Mouse (Mus musculus): ENCODE measurements around the gene Cntd1. TPM values are rescaled to one million over a fixed set of nuclear protein-coding genes. Genes with fewer than 3 reads are reported as not detected.
"Not testable (repeated sequence)": the region's sequence is repeated elsewhere in the genome, so short reads cannot be mapped to it uniquely, and the experiment has no call there.

Gene Cntd1
- polyA plus RNA-seq, 1 experiment from 2014 or later = 0.83 TPM

DNA sequence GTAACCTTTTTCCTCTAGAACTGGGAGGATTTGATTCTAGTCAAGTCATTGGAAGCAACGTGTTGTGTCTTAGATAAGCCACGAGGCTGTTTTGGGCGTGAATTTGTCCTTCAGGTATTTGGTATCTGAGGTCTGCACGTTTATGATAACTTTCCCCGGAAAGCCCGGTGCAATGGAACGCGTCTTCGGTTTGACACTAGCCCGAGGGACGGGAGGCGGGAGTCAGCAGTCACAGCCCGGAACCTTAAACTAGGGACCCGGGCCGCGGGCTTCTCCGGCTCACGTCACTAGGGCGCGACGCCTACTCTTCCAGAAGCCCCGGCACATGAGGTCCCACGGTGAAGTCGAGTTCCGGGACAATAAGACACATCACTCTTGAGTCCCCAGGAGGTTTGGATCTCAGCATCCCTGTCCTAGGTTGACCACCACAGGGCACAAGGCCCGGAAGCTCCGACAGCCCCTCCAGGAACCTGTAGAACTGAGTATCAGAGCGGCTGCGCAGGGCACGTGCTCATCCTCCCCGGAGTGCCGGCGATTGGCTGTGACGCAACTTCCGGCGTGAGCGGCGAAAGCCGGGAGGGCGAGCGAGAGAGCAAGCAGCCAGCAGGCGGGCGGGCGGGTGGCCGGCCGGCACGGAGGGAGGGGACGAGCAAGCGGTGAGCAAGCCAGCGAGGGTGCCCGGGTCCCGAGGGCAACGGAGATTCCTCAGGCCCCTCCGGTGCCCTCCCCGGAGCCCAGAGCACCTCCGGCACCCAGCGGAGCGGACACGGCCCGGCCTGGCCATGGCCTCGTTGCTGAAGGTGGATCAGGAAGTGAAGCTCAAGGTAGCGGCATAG, 37.1 kb downstream of the Cntd1 start, which contains the start of gene Psme3:
Gene Psme3, plus strand, starts transcription at position 549 of the 836 bp plus-strand sequence.
- WGBS = under 1% methylated on average over 62 of the region's 62 CpGs
- Histone ChIP-seq H3K4me2 (ENCODE audit: low read length) (peak within 1 kb of the TSS; percentile 98), H3K9me3 (ENCODE audit: control insufficient read depth, low read length) (no peaks in the 10 kb centered on the region), H3K4me1 (ENCODE audit: control insufficient read depth, insufficient read depth, low read depth, low read length) (peaks cover 15% of the 10 kb centered on the region), H3K9ac (ENCODE audit: low read depth, low read length) (peak within 1 kb of the TSS; percentile 73), H3K36me3 (ENCODE audit: control insufficient read depth, insufficient read depth, low read length) (peaks cover 9% of the 10 kb centered on the region; the same call in 1 of the 2 replicates), H3K4me3 (ENCODE audit: low read length) (peak within 1 kb of the TSS; percentile 59), H3K27me3 (replicated peaks; ENCODE audit: control insufficient read depth, insufficient read depth, low read length) (no peaks in the 10 kb centered on the region), H3K27ac (ENCODE audit: low read depth, low read length) (peak within 1 kb of the TSS; percentile 83)
- peak; percentile 95 for ATAC-seq

DNA sequence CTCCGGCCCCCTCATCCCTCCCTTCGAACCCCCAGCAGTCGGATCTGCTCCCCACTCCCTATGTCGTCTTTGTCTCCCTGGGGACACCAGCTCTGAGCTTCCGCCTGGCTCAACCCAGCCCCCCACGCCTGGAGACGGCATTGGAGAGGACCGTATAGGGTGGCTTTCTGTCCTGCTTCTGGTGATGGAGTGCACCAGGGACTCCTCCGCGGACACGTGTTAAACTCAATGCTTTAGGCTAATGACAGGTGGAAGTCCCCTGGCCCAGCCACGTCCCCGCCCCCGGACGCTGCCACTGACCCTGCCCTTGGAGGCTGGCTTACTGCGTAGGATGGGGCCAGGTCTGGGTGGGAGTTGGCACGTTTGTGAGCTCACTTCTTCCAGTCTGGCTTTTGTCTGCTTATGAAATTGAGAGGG, 37.7 kb downstream of the Cntd1 start:
- no peaks in the 10 kb centered on the region for H3K9me3 ChIP-seq (ENCODE audit: control insufficient read depth, low read length)
- ATAC-seq = peak; percentile 66
- H3K4me2 ChIP-seq (ENCODE audit: low read length) = peak overlapping the region; percentile 98
- H3K27ac ChIP-seq (ENCODE audit: low read depth, low read length) = peak overlapping the region; percentile 83
- peaks cover 15% of the 10 kb centered on the region for H3K4me1 ChIP-seq (ENCODE audit: control insufficient read depth, insufficient read depth, low read depth, low read length)
- H3K27me3 ChIP-seq (replicated peaks; ENCODE audit: control insufficient read depth, insufficient read depth, low read length) = no peaks in the 10 kb centered on the region
- peak overlapping the region; percentile 59 for H3K4me3 ChIP-seq (ENCODE audit: low read length)
- peak overlapping the region; percentile 73 for H3K9ac ChIP-seq (ENCODE audit: low read depth, low read length)
- H3K36me3 ChIP-seq (ENCODE audit: control insufficient read depth, insufficient read depth, low read length) = peaks cover 15% of the 10 kb centered on the region
- under 1% methylated on average over 17 of the region's 17 CpGs for WGBS

DNA sequence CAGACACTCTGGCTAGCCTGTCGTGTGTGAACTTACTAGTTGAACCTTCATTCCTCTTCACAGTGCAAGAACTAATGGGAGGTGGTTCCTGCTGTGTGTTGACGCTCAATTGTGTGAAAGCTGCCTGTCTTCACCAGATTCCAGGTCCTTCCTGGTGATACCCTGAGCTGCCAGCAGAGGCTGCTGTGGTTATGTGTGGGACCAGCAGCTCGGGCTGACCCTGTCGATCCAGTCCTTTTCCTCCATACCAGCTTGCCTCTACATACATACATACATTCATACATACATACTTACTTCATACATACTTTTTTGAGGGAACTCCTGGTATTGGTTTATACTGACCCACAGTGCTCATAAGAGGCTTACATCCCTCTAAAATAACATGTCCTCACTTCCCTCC, 44.8 kb downstream of the Cntd1 start:
- Histone ChIP-seq H3K9me3 (ENCODE audit: control insufficient read depth, low read length) (no peaks in the 10 kb centered on the region), H3K27ac (ENCODE audit: low read depth, low read length) (no peak overlapping the region), H3K9ac (ENCODE audit: low read depth, low read length) (no peak overlapping the region), H3K4me3 (ENCODE audit: low read length) (no peak overlapping the region), H3K4me1 (ENCODE audit: control insufficient read depth, insufficient read depth, low read depth, low read length) (no peaks in the 10 kb centered on the region), H3K36me3 (ENCODE audit: control insufficient read depth, insufficient read depth, low read length) (peaks cover 33% of the 10 kb centered on the region), H3K27me3 (replicated peaks; ENCODE audit: control insufficient read depth, insufficient read depth, low read length) (no peaks in the 10 kb centered on the region), H3K4me2 (ENCODE audit: low read length) (no peak overlapping the region)
- peak; percentile 79 for ATAC-seq
- 15% methylated on average over 4 of the region's 4 CpGs for WGBS

DNA sequence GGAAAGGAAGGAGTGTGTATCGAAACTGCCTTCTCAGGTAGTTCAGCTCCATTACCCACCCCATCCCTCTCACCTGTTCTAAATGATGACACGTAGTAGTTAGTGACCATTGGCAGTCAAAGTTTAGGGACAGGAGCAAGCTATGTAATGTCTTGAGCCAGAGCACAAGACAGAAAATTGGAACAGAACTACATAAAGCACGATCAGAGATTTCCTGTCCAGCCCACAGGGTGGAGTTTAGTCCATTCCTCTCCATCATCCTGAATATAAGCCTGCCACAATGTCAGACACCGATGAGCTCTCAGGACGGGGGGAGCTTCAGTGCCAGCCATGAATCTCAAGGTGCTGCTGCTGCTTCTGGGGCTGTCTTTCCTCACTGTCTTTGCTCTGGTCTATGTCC, 46.0 kb downstream of the Cntd1 start, which contains the start of gene Aoc2:
Gene Aoc2, plus strand, starts transcription at position 301 of the 400 bp plus-strand sequence.
- H3K4me3 ChIP-seq (ENCODE audit: low read length) = no peak within 1 kb of the TSS
- 92% methylated on average over 5 of the region's 5 CpGs for WGBS
- peaks cover 29% of the 10 kb centered on the region for H3K36me3 ChIP-seq (ENCODE audit: control insufficient read depth, insufficient read depth, low read length)
- no peak within 1 kb of the TSS for H3K27ac ChIP-seq (ENCODE audit: low read depth, low read length)
- H3K9ac ChIP-seq (ENCODE audit: low read depth, low read length) = no peak within 1 kb of the TSS
- H3K4me1 ChIP-seq (ENCODE audit: control insufficient read depth, insufficient read depth, low read depth, low read length) = no peaks in the 10 kb centered on the region
- ATAC-seq = no peak
- no peak within 1 kb of the TSS for H3K4me2 ChIP-seq (ENCODE audit: low read length)
- no peaks in the 10 kb centered on the region for H3K27me3 ChIP-seq (replicated peaks; ENCODE audit: control insufficient read depth, insufficient read depth, low read length)
- H3K9me3 ChIP-seq (ENCODE audit: control insufficient read depth, low read length) = no peaks in the 10 kb centered on the region

DNA sequence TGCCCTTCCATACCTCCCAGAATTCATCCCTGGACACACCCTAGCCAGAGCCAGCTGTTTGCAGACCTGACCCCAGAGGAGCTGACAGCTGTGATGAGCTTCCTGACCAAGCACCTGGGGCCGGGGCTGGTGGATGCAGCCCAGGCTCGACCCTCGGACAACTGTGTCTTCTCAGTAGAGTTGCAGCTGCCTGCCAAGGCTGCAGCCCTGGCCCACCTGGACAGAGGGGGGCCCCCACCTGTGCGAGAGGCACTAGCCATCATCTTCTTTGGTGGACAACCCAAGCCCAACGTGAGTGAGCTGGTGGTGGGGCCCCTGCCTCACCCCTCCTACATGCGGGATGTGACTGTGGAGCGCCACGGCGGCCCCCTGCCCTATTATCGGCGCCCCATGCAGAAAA, 46.4 kb downstream of the Cntd1 start:
- H3K9ac ChIP-seq (ENCODE audit: low read depth, low read length); H3K9me3 ChIP-seq (ENCODE audit: control insufficient read depth, low read length); H3K27me3 ChIP-seq (replicated peaks; ENCODE audit: control insufficient read depth, insufficient read depth, low read length); H3K4me2 ChIP-seq (ENCODE audit: low read length); H3K27ac ChIP-seq (ENCODE audit: low read depth, low read length); H3K4me3 ChIP-seq (ENCODE audit: low read length); ATAC-seq; H3K4me1 ChIP-seq (ENCODE audit: control insufficient read depth, insufficient read depth, low read depth, low read length): not testable (repeated sequence)
- H3K36me3 ChIP-seq (ENCODE audit: control insufficient read depth, insufficient read depth, low read length) = peaks cover 28% of the 10 kb centered on the region
- 94% methylated on average over 11 of the region's 11 CpGs for WGBS

DNA sequence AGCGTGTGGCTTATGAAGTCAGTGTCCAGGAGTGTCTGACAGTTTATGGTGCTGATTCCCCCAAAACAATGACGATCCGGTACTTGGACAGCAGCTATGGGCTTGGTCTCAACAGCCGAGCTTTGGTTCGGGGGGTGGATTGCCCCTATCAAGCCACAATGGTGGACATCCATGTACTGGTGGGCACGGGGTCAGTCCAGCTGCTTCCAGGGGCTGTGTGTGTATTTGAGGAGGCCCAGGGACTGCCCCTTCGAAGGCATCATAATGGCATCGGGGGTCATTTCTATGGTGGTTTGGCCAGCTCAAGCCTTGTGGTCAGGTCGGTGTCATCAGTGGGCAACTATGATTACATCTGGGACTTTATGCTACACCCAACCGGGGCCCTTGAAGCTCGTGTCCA, 47.3 kb downstream of the Cntd1 start:
- no peak overlapping the region for H3K9ac ChIP-seq (ENCODE audit: low read depth, low read length)
- H3K9me3 ChIP-seq (ENCODE audit: control insufficient read depth, low read length) = no peaks in the 10 kb centered on the region
- WGBS = 90% methylated on average over 11 of the region's 11 CpGs
- no peaks in the 10 kb centered on the region for H3K27me3 ChIP-seq (replicated peaks; ENCODE audit: control insufficient read depth, insufficient read depth, low read length)
- H3K4me1 ChIP-seq (ENCODE audit: control insufficient read depth, insufficient read depth, low read depth, low read length) = no peaks in the 10 kb centered on the region
- no peak overlapping the region for H3K4me2 ChIP-seq (ENCODE audit: low read length)
- H3K36me3 ChIP-seq (ENCODE audit: control insufficient read depth, insufficient read depth, low read length) = peaks cover 21% of the 10 kb centered on the region
- H3K4me3 ChIP-seq (ENCODE audit: low read length) = no peak overlapping the region
- no peak overlapping the region for H3K27ac ChIP-seq (ENCODE audit: low read depth, low read length)
- ATAC-seq = no peak

DNA sequence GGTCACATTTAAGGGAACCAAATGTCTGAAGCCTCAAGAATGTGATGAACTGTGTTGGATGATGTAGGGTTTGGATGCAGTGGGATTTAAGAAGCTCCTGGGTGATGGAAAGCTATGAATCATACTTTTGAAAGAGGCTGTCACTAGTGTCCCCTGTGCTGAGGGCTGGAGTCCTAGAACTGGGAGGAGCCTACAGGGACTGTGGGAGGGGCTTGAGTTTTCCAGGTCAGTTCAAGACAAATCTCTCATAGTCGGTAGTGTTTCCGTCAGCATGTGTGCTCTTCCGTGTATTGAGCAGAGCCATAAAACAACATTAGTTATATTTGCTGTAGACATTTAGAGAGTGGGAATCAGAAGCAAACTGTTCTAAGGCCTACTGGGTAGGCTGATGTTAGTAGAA, 48.5 kb downstream of the Cntd1 start:
- no peak overlapping the region for H3K4me2 ChIP-seq (ENCODE audit: low read length)
- no peak overlapping the region for H3K9ac ChIP-seq (ENCODE audit: low read depth, low read length)
- H3K4me1 ChIP-seq (ENCODE audit: control insufficient read depth, insufficient read depth, low read depth, low read length) = no peaks in the 10 kb centered on the region
- H3K36me3 ChIP-seq (ENCODE audit: control insufficient read depth, insufficient read depth, low read length) = peaks cover 13% of the 10 kb centered on the region; the same call in 1 of the 2 replicates
- H3K4me3 ChIP-seq (ENCODE audit: low read length) = no peak overlapping the region
- ATAC-seq = no peak
- 44% methylated on average over 3 of the region's 3 CpGs for WGBS
- no peaks in the 10 kb centered on the region for H3K27me3 ChIP-seq (replicated peaks; ENCODE audit: control insufficient read depth, insufficient read depth, low read length)
- H3K9me3 ChIP-seq (ENCODE audit: control insufficient read depth, low read length) = no peaks in the 10 kb centered on the region
- H3K27ac ChIP-seq (ENCODE audit: low read depth, low read length) = no peak overlapping the region

DNA sequence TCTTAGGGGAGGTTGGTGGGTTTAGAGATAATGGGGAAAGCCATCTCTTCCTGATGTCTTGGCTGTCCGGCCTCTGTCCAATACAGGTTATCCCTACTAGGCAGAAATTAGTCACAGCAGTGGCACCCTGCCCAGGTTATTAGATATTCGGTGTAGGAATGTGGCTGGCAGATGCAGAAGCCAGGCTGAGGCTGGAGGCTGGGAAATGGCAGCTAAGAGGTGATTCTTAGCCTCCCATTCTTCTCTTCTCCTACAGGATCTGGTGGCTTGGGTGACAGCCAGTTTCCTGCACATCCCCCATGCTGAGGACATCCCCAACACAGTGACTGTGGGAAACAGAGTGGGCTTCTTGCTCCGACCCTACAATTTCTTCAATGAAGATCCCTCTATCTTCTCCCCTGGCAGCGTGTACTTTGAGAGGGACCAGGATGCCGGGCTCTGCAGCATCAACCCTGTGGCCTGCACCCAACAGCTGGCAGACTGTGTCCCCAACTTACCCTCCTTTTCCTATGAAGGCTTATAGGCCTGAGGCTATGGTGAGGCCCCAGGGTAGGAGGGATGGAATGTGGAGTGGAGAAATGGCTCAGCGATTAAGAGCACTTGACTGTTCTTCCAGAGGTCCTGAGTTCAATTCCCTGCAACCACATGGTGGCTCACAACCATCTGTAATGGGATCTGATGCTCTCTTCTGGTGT, 50.3 kb downstream of the Cntd1 start:
- Histone ChIP-seq H3K36me3 (ENCODE audit: control insufficient read depth, insufficient read depth, low read length) (peaks cover 6% of the 10 kb centered on the region; the same call in 1 of the 2 replicates), H3K9me3 (ENCODE audit: control insufficient read depth, low read length) (no peaks in the 10 kb centered on the region), H3K27me3 (replicated peaks; ENCODE audit: control insufficient read depth, insufficient read depth, low read length) (no peaks in the 10 kb centered on the region), H3K9ac (ENCODE audit: low read depth, low read length) (no peak overlapping the region), H3K27ac (ENCODE audit: low read depth, low read length) (no peak overlapping the region), H3K4me1 (ENCODE audit: control insufficient read depth, insufficient read depth, low read depth, low read length) (no peaks in the 10 kb centered on the region), H3K4me3 (ENCODE audit: low read length) (no peak overlapping the region), H3K4me2 (ENCODE audit: low read length) (no peak overlapping the region)
- ATAC-seq = no peak
- WGBS = 72% methylated on average over 6 of the region's 6 CpGs

DNA sequence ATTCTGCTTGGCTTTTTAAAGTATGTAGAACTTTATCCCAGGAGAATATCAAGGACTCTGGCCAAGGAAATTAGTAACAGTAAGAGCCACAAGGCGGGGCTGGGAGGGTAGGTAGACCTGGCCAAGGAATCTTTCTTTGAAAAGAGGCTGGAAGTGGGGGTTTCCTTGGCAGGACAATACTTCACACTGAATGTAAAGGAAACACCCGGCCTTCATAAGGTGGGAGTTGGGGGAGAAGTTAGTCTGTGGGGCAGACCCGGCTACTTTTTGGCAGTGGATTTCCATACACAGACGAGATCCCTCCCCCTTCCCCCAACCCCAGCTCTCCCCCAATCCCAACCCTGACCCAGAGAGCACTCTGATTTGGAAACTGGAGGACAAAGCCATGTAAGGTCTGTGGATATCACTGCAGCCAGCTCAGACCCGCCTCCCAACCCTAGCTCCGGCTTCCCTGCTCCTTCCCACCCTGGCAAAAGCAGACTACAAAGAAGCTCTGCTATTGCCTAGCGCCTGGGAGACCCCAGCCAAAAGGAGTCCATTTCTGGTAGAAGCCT, 51.6 kb downstream of the Cntd1 start, which contains the start of gene Aoc3:
Gene Aoc3, plus strand, starts transcription at position 235 of the 554 bp plus-strand sequence.
- no peak for ATAC-seq
- no peak within 1 kb of the TSS for H3K4me2 ChIP-seq (ENCODE audit: low read length)

More for the DNA sequence above, 51.6 kb downstream of the Cntd1 start, which contains the start of gene Aoc3:
- H3K27ac ChIP-seq (ENCODE audit: low read depth, low read length) = no peak within 1 kb of the TSS
- 67% methylated on average over 7 of the region's 7 CpGs for WGBS
- no peaks in the 10 kb centered on the region for H3K4me1 ChIP-seq (ENCODE audit: control insufficient read depth, insufficient read depth, low read depth, low read length)
- no peak within 1 kb of the TSS for H3K9ac ChIP-seq (ENCODE audit: low read depth, low read length)
- H3K9me3 ChIP-seq (ENCODE audit: control insufficient read depth, low read length) = no peaks in the 10 kb centered on the region
- no peak within 1 kb of the TSS for H3K4me3 ChIP-seq (ENCODE audit: low read length)
- no peaks in the 10 kb centered on the region for H3K27me3 ChIP-seq (replicated peaks; ENCODE audit: control insufficient read depth, insufficient read depth, low read length)
- no peaks in the 10 kb centered on the region for H3K36me3 ChIP-seq (ENCODE audit: control insufficient read depth, insufficient read depth, low read length)
